Mouse (Mus musculus): ENCODE results near the gene St13. TPM values are rescaled to one million over a fixed set of nuclear protein-coding genes. Genes with fewer than 3 reads are reported as not detected.
"Not testable (repeated sequence)": the region's sequence is repeated elsewhere in the genome, so short reads cannot be mapped to it uniquely, and the experiment has no call there.

The St13 gene
- polyA plus RNA-seq, 2 experiments = 36.2 to 48.3 TPM

GRCm38 (mm10) chr15:81416763-81417310, 17.0 kb upstream of the St13 start:
- peak; percentile 62 to 66 (median 63) for DNase-seq (ENCODE audit: low read depth in 3 of 3, low spot score in 3 of 3)
- H3K27me3 ChIP-seq (ENCODE audit: control insufficient read depth, insufficient read depth, low read length); H3K9me3 ChIP-seq (ENCODE audit: control insufficient read depth, low read length); H3K36me3 ChIP-seq (replicated peaks; ENCODE audit: control insufficient read depth, insufficient read depth, low read depth): not testable (repeated sequence)
- H3K4me3 ChIP-seq (ENCODE audit: insufficient read depth in 1 of 2, low read depth in 2 of 2, low read length in 2 of 2) = peak overlapping the region; percentile 19 to 20; a peak in 3 of 4 replicates
- peaks cover 17 to 22% of the 10 kb centered on the region in 2 experiments for H3K4me1 ChIP-seq (replicated peaks; ENCODE audit: control insufficient read depth in 2 of 2, insufficient read depth in 2 of 2, low read length in 1 of 2)
- 9% methylated on average over 22 of the region's 22 CpGs for WGBS (ENCODE audit: insufficient replicate concordance)
- H3K4me2 ChIP-seq (ENCODE audit: low read depth) = peak overlapping the region; percentile 70
- peak; percentile 88 for ATAC-seq (ENCODE audit: insufficient read depth)
- TF ChIP-seq CTCF (IDR thresholded peaks at IDR 0.05; ENCODE audit: low read depth) = peak; percentile 23; the same call in 1 of the 2 replicates
- peak overlapping the region; percentile 4 for H3K27ac ChIP-seq
- peak overlapping the region; percentile 53 for H3K9ac ChIP-seq (replicated peaks)

- Histone ChIP-seq H3K27me3 (ENCODE audit: control insufficient read depth, insufficient read depth, low read length) (no peaks in the 10 kb centered on the region), H3K4me3 (ENCODE audit: insufficient read depth in 1 of 2, low read depth in 2 of 2, low read length in 2 of 2) (no peak within 1 kb of the TSS), H3K4me1 (replicated peaks; ENCODE audit: control insufficient read depth in 2 of 2, insufficient read depth in 2 of 2, low read length in 1 of 2) (no peaks in the 10 kb centered on the region), H3K27ac (no peak within 1 kb of the TSS), H3K36me3 (replicated peaks; ENCODE audit: control insufficient read depth, insufficient read depth, low read depth) (no peaks in the 10 kb centered on the region; the same call in 1 of the 2 replicates), H3K9me3 (ENCODE audit: control insufficient read depth, low read length) (no peaks in the 10 kb centered on the region), H3K9ac (replicated peaks) (no peak within 1 kb of the TSS), H3K4me2 (ENCODE audit: low read depth) (no peak within 1 kb of the TSS)
- WGBS (ENCODE audit: insufficient replicate concordance) = 70% methylated on average over 1 of the region's 1 CpGs
- DNase-seq (ENCODE audit: low read depth in 3 of 3, low spot score in 3 of 3) = no peak
- ATAC-seq (ENCODE audit: insufficient read depth) = no peak
- TF ChIP-seq EP300 (IDR thresholded peaks at IDR 0.05; ENCODE audit: low read depth) (no peak), CTCF (IDR thresholded peaks at IDR 0.05; ENCODE audit: low read depth) (no peak)
Measured at GRCm38 (mm10) chr15:81408199-81408598, 8.3 kb upstream of the St13 start, which contains the start of gene Dnajb7. Gene Dnajb7 (minus strand): TSS chr15:81408299.

- ATAC-seq (ENCODE audit: insufficient read depth) (no peak), DNase-seq (ENCODE audit: low read depth in 3 of 3, low spot score in 3 of 3) (no peak)
- Histone ChIP-seq H3K36me3 (replicated peaks; ENCODE audit: control insufficient read depth, insufficient read depth, low read depth) (no peaks in the 10 kb centered on the region; the same call in 1 of the 2 replicates), H3K9ac (replicated peaks) (no peak overlapping the region), H3K4me2 (ENCODE audit: low read depth) (no peak overlapping the region), H3K9me3 (ENCODE audit: control insufficient read depth, low read length) (no peaks in the 10 kb centered on the region), H3K4me1 (replicated peaks; ENCODE audit: control insufficient read depth in 2 of 2, insufficient read depth in 2 of 2, low read length in 1 of 2) (peaks cover 3 to 8% of the 10 kb centered on the region in 2 experiments; a peak in 2 of 4 replicates), H3K27ac (no peak overlapping the region), H3K27me3 (ENCODE audit: control insufficient read depth, insufficient read depth, low read length) (no peaks in the 10 kb centered on the region), H3K4me3 (ENCODE audit: insufficient read depth in 1 of 2, low read depth in 2 of 2, low read length in 2 of 2) (no peak overlapping the region)
- no peak for TF ChIP-seq CTCF (IDR thresholded peaks at IDR 0.05; ENCODE audit: low read depth)
- TF ChIP-seq EP300 (IDR thresholded peaks at IDR 0.05; ENCODE audit: low read depth) = no peak
- WGBS (ENCODE audit: insufficient replicate concordance) = 82% methylated on average over 3 of the region's 3 CpGs
Measured at GRCm38 (mm10) chr15:81405008-81405407, 5.1 kb upstream of the St13 start.

- Histone ChIP-seq H3K27me3 (ENCODE audit: control insufficient read depth, insufficient read depth, low read length) (no peaks in the 10 kb centered on the region), H3K4me3 (ENCODE audit: insufficient read depth in 1 of 2, low read depth in 2 of 2, low read length in 2 of 2) (peak overlapping the region; percentile 96 to 97), H3K9me3 (ENCODE audit: control insufficient read depth, low read length) (no peaks in the 10 kb centered on the region), H3K27ac (peak overlapping the region; percentile 88), H3K9ac (replicated peaks) (peak overlapping the region; percentile 96), H3K4me2 (ENCODE audit: low read depth) (peak overlapping the region; percentile 84), H3K4me1 (replicated peaks; ENCODE audit: control insufficient read depth in 2 of 2, insufficient read depth in 2 of 2, low read length in 1 of 2) (peaks cover 7 to 20% of the 10 kb centered on the region in 2 experiments; a peak in 3 of 4 replicates), H3K36me3 (replicated peaks; ENCODE audit: control insufficient read depth, insufficient read depth, low read depth) (peaks cover 3% of the 10 kb centered on the region; the same call in 1 of the 2 replicates)
- DNase-seq (ENCODE audit: low read depth in 3 of 3, low spot score in 3 of 3) (no peak), ATAC-seq (ENCODE audit: insufficient read depth) (no peak)
- WGBS (ENCODE audit: insufficient replicate concordance) = under 1% methylated on average over 21 of the region's 21 CpGs
- TF ChIP-seq EP300 (IDR thresholded peaks at IDR 0.05; ENCODE audit: low read depth) (no peak), CTCF (IDR thresholded peaks at IDR 0.05; ENCODE audit: low read depth) (no peak)
Measured at GRCm38 (mm10) chr15:81399297-81399637, 610 bp downstream of the St13 start.

- DNase-seq (ENCODE audit: low read depth in 3 of 3, low spot score in 3 of 3) (no peak), ATAC-seq (ENCODE audit: insufficient read depth) (no peak)
- peak overlapping the region; percentile 84 for H3K4me2 ChIP-seq (ENCODE audit: low read depth)
- TF ChIP-seq CTCF (IDR thresholded peaks at IDR 0.05; ENCODE audit: low read depth) = no peak
- TF ChIP-seq EP300 (IDR thresholded peaks at IDR 0.05; ENCODE audit: low read depth) = no peak
- peaks cover 3% of the 10 kb centered on the region; the same call in 1 of the 2 replicates for H3K36me3 ChIP-seq (replicated peaks; ENCODE audit: control insufficient read depth, insufficient read depth, low read depth)
- H3K9ac ChIP-seq (replicated peaks) = peak overlapping the region; percentile 7; the same call in 1 of the 2 replicates
- no peaks in the 10 kb centered on the region for H3K27me3 ChIP-seq (ENCODE audit: control insufficient read depth, insufficient read depth, low read length)
- H3K27ac ChIP-seq = no peak overlapping the region
- peak overlapping the region in 1 of 2 experiments; percentile 97; a peak in 2 of 4 replicates for H3K4me3 ChIP-seq (ENCODE audit: insufficient read depth in 1 of 2, low read depth in 2 of 2, low read length in 2 of 2)
- H3K4me1 ChIP-seq (replicated peaks; ENCODE audit: control insufficient read depth in 2 of 2, insufficient read depth in 2 of 2, low read length in 1 of 2) = peaks cover 7 to 20% of the 10 kb centered on the region in 2 experiments; a peak in 3 of 4 replicates
- H3K9me3 ChIP-seq (ENCODE audit: control insufficient read depth, low read length) = no peaks in the 10 kb centered on the region
Measured at GRCm38 (mm10) chr15:81398189-81398588, 1.7 kb downstream of the St13 start.

All from liver, embryonic 14.5 days (tissue).